Mouse (Mus musculus) liver, postnatal 0 days (tissue): ENCODE measurements around the gene Adgrg6. TPM values are rescaled to one million over a fixed set of nuclear protein-coding genes. Genes with fewer than 3 reads are reported as not detected.
A peak's percentile ranks its signal among the peaks of the same experiment; 100 is the strongest.

Source experiments
- ATAC-seq: fragments of 200-750 bp; cut with Nextera tagmentation; 2 replicates; pipeline ENCODE4 v1.8.0; 2017; ENCODE audit warnings: mild to moderate bottlenecking, moderate library complexity
- DNase-seq: peaks from one replicate; pipeline ENCODE4 v3.0.0-alpha.2; 2016
- H3K27ac ChIP-seq: fragments of 300-500 bp; sonication (generic); 2 replicates; pipeline ENCODE4 v1.5.1; 2014; ENCODE audit warnings: antibody characterized with exemption, moderate library complexity, mild to moderate bottlenecking, low read depth
- H3K27me3 ChIP-seq: fragments of 300-500 bp; sonication (generic); 2 replicates; pipeline ENCODE4 v1.6.1; 2014; ENCODE audit warnings: low read length, control low read depth, mixed read lengths; ENCODE audit not compliant: insufficient read depth
- H3K36me3 ChIP-seq: fragments of 300-500 bp; sonication (generic); replicated peaks from 2 replicates; pipeline ENCODE4 v1.6.1; 2014; ENCODE audit warnings: mild to moderate bottlenecking, control low read depth, low read length, moderate library complexity, mixed read lengths; ENCODE audit not compliant: insufficient read depth
- H3K4me1 ChIP-seq: fragments of 300-500 bp; sonication (generic); 2 replicates; pipeline ENCODE4 v1.6.1; 2014; ENCODE audit warnings: antibody characterized with exemption, mild to moderate bottlenecking, control low read depth; ENCODE audit not compliant: insufficient read depth
- H3K4me2 ChIP-seq: fragments of 300-500 bp; sonication (generic); 2 replicates; pipeline ENCODE4 v1.6.1; 2014; ENCODE audit warnings: low read depth, mild to moderate bottlenecking, low read length, moderate library complexity, mixed read lengths
- H3K4me3 ChIP-seq: fragments of 300-500 bp; sonication (generic); 2 replicates; pipeline ENCODE4 v1.5.1; 2014; ENCODE audit warnings: low read depth, low read length
- H3K9ac ChIP-seq: fragments of 300-500 bp; sonication (generic); replicated peaks from 2 replicates; pipeline ENCODE4 v1.6.1; 2014; ENCODE audit warnings: mild to moderate bottlenecking, moderate library complexity
- H3K9me3 ChIP-seq: fragments of 300-500 bp; sonication (generic); 2 replicates; pipeline ENCODE4 v1.6.1; 2016; ENCODE audit warnings: mild to moderate bottlenecking, control low read depth, low read length, mixed read lengths
- CTCF ChIP-seq: sonication (generic); IDR thresholded peaks from 2 replicates; pipeline ENCODE4 v1.5.1; 2016; ENCODE audit warnings: antibody characterized with exemption, low read depth
- EP300 ChIP-seq: IDR thresholded peaks from 2 replicates; pipeline ENCODE4 v1.6.1; 2016; ENCODE audit warnings: antibody characterized with exemption, low read depth, mild to moderate bottlenecking
- WGBS: fragments of 180-500 bp; shearing (Covaris S2); extraction: QIAGEN DNeasy Blood & Tissue Kit; methylation state at CpG from one replicate; pipeline ENCODE4 v1.1.7; 2014; ENCODE audit not compliant: insufficient replicate concordance; 5-methylcytosine and 5-hydroxymethylcytosine counted together
- polyA plus RNA-seq: library from polyadenylated mRNA; unstranded; fragments of >200 nt; fragmentation: Nextera tagmentation; extraction: Ambion mirVana; gene quantifications from 2 replicates; pipeline ENCODE4 v1.2.1, GENCODE M21; 2015

Adgrg6 gene
- polyA plus RNA-seq, 1 experiment from 2014 or later, result 0.39 TPM

GRCm38 (mm10) chr10:14450073-14450472 lies 95.4 kb downstream of the Adgrg6 start:
- Histone ChIP-seq H3K9me3 (no peaks in the 10 kb centered on the region), H3K27ac (no peak overlapping the region), H3K4me3 (no peak overlapping the region), H3K9ac (no peak overlapping the region), H3K36me3 (no peaks in the 10 kb centered on the region), H3K27me3 (no peaks in the 10 kb centered on the region), H3K4me2 (no peak overlapping the region), H3K4me1 (no peaks in the 10 kb centered on the region)
- ATAC-seq, result no peak
- WGBS, result 77% methylated on average over 7 of the region's 7 CpGs
- peak; percentile 47 for DNase-seq
- no peak for TF ChIP-seq EP300
- peak; percentile 68 for TF ChIP-seq CTCF

GRCm38 (mm10) chr10:14445590-14446291 lies 99.7 kb downstream of the Adgrg6 start:
- Histone ChIP-seq H3K4me3 (no peak overlapping the region), H3K9ac (no peak overlapping the region), H3K36me3 (no peaks in the 10 kb centered on the region), H3K27ac (no peak overlapping the region), H3K9me3 (no peaks in the 10 kb centered on the region), H3K4me2 (peak overlapping the region; percentile 30), H3K4me1 (no peaks in the 10 kb centered on the region), H3K27me3 (no peaks in the 10 kb centered on the region)
- ATAC-seq (0 out of 2 replicates have a peak, but pooled peaks have one; percentile 27), DNase-seq (no peak)
- TF ChIP-seq CTCF (no peak), EP300 (peak; percentile 83)
- WGBS, result 36% methylated on average over 12 of the region's 12 CpGs

GRCm38 (mm10) chr10:14440860-14441579 lies 104.4 kb downstream of the Adgrg6 start:
- DNase-seq (no peak), ATAC-seq (no peak)
- Histone ChIP-seq H3K27ac (no peak overlapping the region), H3K36me3 (no peaks in the 10 kb centered on the region), H3K9ac (no peak overlapping the region), H3K4me3 (no peak overlapping the region), H3K4me1 (no peaks in the 10 kb centered on the region), H3K27me3 (no peaks in the 10 kb centered on the region), H3K9me3 (no peaks in the 10 kb centered on the region), H3K4me2 (no peak overlapping the region)
- TF ChIP-seq EP300, result no peak
- no peak for TF ChIP-seq CTCF
- 82% methylated on average over 9 of the region's 9 CpGs for WGBS

- H3K27me3 ChIP-seq, result no peaks in the 10 kb centered on the region
- no peak for DNase-seq
- H3K27ac ChIP-seq, result no peak overlapping the region
- WGBS, result 65% methylated on average over 1 of the region's 1 CpGs
- H3K36me3 ChIP-seq, result no peaks in the 10 kb centered on the region
- TF ChIP-seq CTCF (peak; percentile 46), EP300 (no peak)
- H3K4me3 ChIP-seq, result no peak overlapping the region
- H3K4me1 ChIP-seq, result no peaks in the 10 kb centered on the region
- H3K9ac ChIP-seq, result no peak overlapping the region
- H3K4me2 ChIP-seq, result no peak overlapping the region
- H3K9me3 ChIP-seq, result no peaks in the 10 kb centered on the region
- ATAC-seq, result no peak
Observed at GRCm38 (mm10) chr10:14404070-14404469, 141.4 kb downstream of the Adgrg6 start.

GRCm38 (mm10) chr10:14401744-14402143 lies 143.7 kb downstream of the Adgrg6 start:
- 69% methylated on average over 8 of the region's 8 CpGs for WGBS

GRCm38 (mm10) chr10:14391025-14391639 lies 154.3 kb downstream of the Adgrg6 start:
- no peaks in the 10 kb centered on the region for H3K4me1 ChIP-seq
- no peaks in the 10 kb centered on the region for H3K36me3 ChIP-seq
- H3K4me2 ChIP-seq, result no peak overlapping the region
- no peak overlapping the region for H3K4me3 ChIP-seq
- ATAC-seq (0 out of 2 replicates have a peak, but pooled peaks have one; percentile 31), DNase-seq (peak; percentile 32)
- WGBS, result 9% methylated on average over 11 of the region's 11 CpGs
- TF ChIP-seq CTCF, result peak; percentile 69
- TF ChIP-seq EP300, result no peak
- no peaks in the 10 kb centered on the region for H3K9me3 ChIP-seq
- no peaks in the 10 kb centered on the region for H3K27me3 ChIP-seq
- H3K9ac ChIP-seq, result no peak overlapping the region
- no peak overlapping the region for H3K27ac ChIP-seq

More at GRCm38 (mm10) chr10:14401744-14402143, 143.7 kb downstream of the Adgrg6 start:
- H3K4me2 ChIP-seq, result no peak overlapping the region
- DNase-seq, result no peak
- TF ChIP-seq CTCF (no peak), EP300 (no peak)
- no peaks in the 10 kb centered on the region for H3K4me1 ChIP-seq
- ATAC-seq, result no peak
- no peak overlapping the region for H3K4me3 ChIP-seq
- H3K36me3 ChIP-seq, result no peaks in the 10 kb centered on the region
- no peaks in the 10 kb centered on the region for H3K27me3 ChIP-seq
- H3K9ac ChIP-seq, result no peak overlapping the region
- no peaks in the 10 kb centered on the region for H3K9me3 ChIP-seq
- H3K27ac ChIP-seq, result no peak overlapping the region
